Mouse (Mus musculus) midbrain, embryonic 16.5 days (tissue): ENCODE measurements at regions not wholly inside any gene's neighbourhood (a gene's known extent, or its start where the extent isn't known, plus 50 kb on each side); places are given as distances from the start of the nearest gene placed in this dataset.

Experiments used
- ATAC-seq: fragments of 200-750 bp; cut with Nextera tagmentation; 2 replicates; pipeline ENCODE4 v1.8.0; 2017; ENCODE audit warnings: moderate TSS enrichment
- H3K27ac ChIP-seq: fragments of 300-500 bp; sonication (generic); 2 replicates; pipeline ENCODE4 v1.5.1; 2014; ENCODE audit warnings: mild to moderate bottlenecking, low read length, mixed read lengths
- H3K27me3 ChIP-seq: fragments of 300-500 bp; sonication (generic); 2 replicates; pipeline ENCODE4 v1.6.1; 2014; ENCODE audit warnings: low read depth, low read length, mixed read lengths; ENCODE audit not compliant: control insufficient read depth, insufficient read depth
- H3K36me3 ChIP-seq: fragments of 300-500 bp; sonication (generic); 2 replicates; pipeline ENCODE4 v1.6.1; 2014; ENCODE audit warnings: mild to moderate bottlenecking, low read length, moderate library complexity, mixed read lengths; ENCODE audit not compliant: control insufficient read depth, insufficient read depth
- H3K4me1 ChIP-seq: fragments of 300-500 bp; sonication (generic); 2 replicates; pipeline ENCODE4 v1.6.1; 2014; ENCODE audit warnings: mild to moderate bottlenecking, low read length, mixed read lengths; ENCODE audit not compliant: control insufficient read depth, insufficient read depth
- H3K4me2 ChIP-seq: fragments of 300-500 bp; sonication (generic); 2 replicates; pipeline ENCODE4 v1.6.1; 2014; ENCODE audit warnings: mild to moderate bottlenecking, low read length, mixed read lengths
- H3K4me3 ChIP-seq: fragments of 300-500 bp; sonication (generic); 2 replicates; pipeline ENCODE4 v1.5.1; 2014; ENCODE audit warnings: low read depth, mild to moderate bottlenecking, low read length, moderate library complexity, mixed read lengths
- H3K9ac ChIP-seq: fragments of 300-500 bp; sonication (generic); 2 replicates; pipeline ENCODE4 v1.6.1; 2014; ENCODE audit warnings: low read depth, low read length, mixed read lengths
- H3K9me3 ChIP-seq: fragments of 300-500 bp; sonication (generic); replicated peaks from 2 replicates; pipeline ENCODE4 v1.6.1; 2014; ENCODE audit warnings: mild to moderate bottlenecking, low read length, mixed read lengths; ENCODE audit not compliant: control insufficient read depth, poor library complexity, severe bottlenecking
- WGBS: fragments of 180-500 bp; shearing (Covaris S2); extraction: QIAGEN DNeasy Blood & Tissue Kit; methylation state at CpG from one replicate; pipeline ENCODE4 v1.1.7; 2014; 5-methylcytosine and 5-hydroxymethylcytosine counted together

GRCm38 (mm10) chr1:186261326-186261833, 144.3 kb upstream of the Lyplal1 start:
- 25% methylated on average over 4 of the region's 4 CpGs for WGBS
- ATAC-seq: no peak

GRCm38 (mm10) chr1:186257611-186258010, 140.5 kb upstream of the Lyplal1 start:
- 15% methylated on average over 1 of the region's 1 CpGs for WGBS

More at GRCm38 (mm10) chr1:186261326-186261833, 144.3 kb upstream of the Lyplal1 start:
- Histone ChIP-seq H3K27me3 (no peaks in the 10 kb centered on the region), H3K9me3 (peaks cover 3% of the 10 kb centered on the region; the same call in 1 of the 2 replicates), H3K4me2 (no peak overlapping the region), H3K36me3 (no peaks in the 10 kb centered on the region), H3K27ac (no peak overlapping the region), H3K9ac (no peak overlapping the region), H3K4me3 (no peak overlapping the region), H3K4me1 (no peaks in the 10 kb centered on the region)

GRCm38 (mm10) chr1:186255476-186256080, 138.5 kb upstream of the Lyplal1 start:
- no peak overlapping the region for H3K9ac ChIP-seq
- no peaks in the 10 kb centered on the region for H3K27me3 ChIP-seq
- 51% methylated on average over 8 of the region's 8 CpGs for WGBS
- H3K4me3 ChIP-seq: no peak overlapping the region
- H3K36me3 ChIP-seq: no peaks in the 10 kb centered on the region
- no peak overlapping the region for H3K4me2 ChIP-seq
- H3K4me1 ChIP-seq: no peaks in the 10 kb centered on the region
- H3K27ac ChIP-seq: no peak overlapping the region
- H3K9me3 ChIP-seq: no peaks in the 10 kb centered on the region
- ATAC-seq: no peak

More at GRCm38 (mm10) chr1:186257611-186258010, 140.5 kb upstream of the Lyplal1 start:
- no peaks in the 10 kb centered on the region for H3K27me3 ChIP-seq
- no peaks in the 10 kb centered on the region for H3K4me1 ChIP-seq
- no peak overlapping the region for H3K4me2 ChIP-seq
- H3K27ac ChIP-seq: no peak overlapping the region
- H3K36me3 ChIP-seq: no peaks in the 10 kb centered on the region
- no peak overlapping the region for H3K4me3 ChIP-seq
- H3K9ac ChIP-seq: no peak overlapping the region
- ATAC-seq: no peak
- no peaks in the 10 kb centered on the region for H3K9me3 ChIP-seq

- no peaks in the 10 kb centered on the region for H3K9me3 ChIP-seq
- no peak overlapping the region for H3K9ac ChIP-seq
- ATAC-seq: no peak
These were observed 137.4 kb upstream of the Lyplal1 start for GRCm38 (mm10) chr1:186254500-186254899.

GRCm38 (mm10) chr1:186252551-186252950, 135.4 kb upstream of the Lyplal1 start:
- Histone ChIP-seq H3K9me3 (no peaks in the 10 kb centered on the region), H3K36me3 (no peaks in the 10 kb centered on the region), H3K27ac (no peak overlapping the region), H3K4me3 (no peak overlapping the region), H3K4me1 (no peaks in the 10 kb centered on the region), H3K9ac (no peak overlapping the region), H3K4me2 (no peak overlapping the region), H3K27me3 (no peaks in the 10 kb centered on the region)
- no peak for ATAC-seq
- WGBS: 71% methylated on average over 4 of the region's 4 CpGs

More at GRCm38 (mm10) chr1:186254500-186254899, 137.4 kb upstream of the Lyplal1 start:
- no peaks in the 10 kb centered on the region for H3K4me1 ChIP-seq
- no peaks in the 10 kb centered on the region for H3K27me3 ChIP-seq
- WGBS: 84% methylated on average over 3 of the region's 3 CpGs
- H3K36me3 ChIP-seq: no peaks in the 10 kb centered on the region
- no peak overlapping the region for H3K4me2 ChIP-seq
- H3K4me3 ChIP-seq: no peak overlapping the region
- no peak overlapping the region for H3K27ac ChIP-seq

GRCm38 (mm10) chr1:186250316-186250715, 133.2 kb upstream of the Lyplal1 start:
- no peaks in the 10 kb centered on the region for H3K9me3 ChIP-seq
- no peak for ATAC-seq

GRCm38 (mm10) chr1:186249214-186249613, 132.1 kb upstream of the Lyplal1 start:
- H3K4me1 ChIP-seq: no peaks in the 10 kb centered on the region
- H3K4me3 ChIP-seq: no peak overlapping the region
- no peak overlapping the region for H3K27ac ChIP-seq
- H3K9ac ChIP-seq: no peak overlapping the region
- ATAC-seq: no peak
- H3K36me3 ChIP-seq: no peaks in the 10 kb centered on the region
- no peak overlapping the region for H3K4me2 ChIP-seq
- H3K9me3 ChIP-seq: no peaks in the 10 kb centered on the region
- no peaks in the 10 kb centered on the region for H3K27me3 ChIP-seq
- 86% methylated on average over 4 of the region's 4 CpGs for WGBS

More at GRCm38 (mm10) chr1:186250316-186250715, 133.2 kb upstream of the Lyplal1 start:
- H3K4me3 ChIP-seq: no peak overlapping the region
- no peaks in the 10 kb centered on the region for H3K27me3 ChIP-seq
- no peaks in the 10 kb centered on the region for H3K4me1 ChIP-seq
- H3K4me2 ChIP-seq: no peak overlapping the region
- no peak overlapping the region for H3K27ac ChIP-seq
- WGBS: 23% methylated on average over 4 of the region's 4 CpGs
- H3K9ac ChIP-seq: no peak overlapping the region
- H3K36me3 ChIP-seq: no peaks in the 10 kb centered on the region

GRCm38 (mm10) chr1:186245723-186246440, 128.8 kb upstream of the Lyplal1 start:
- ATAC-seq: no peak
- H3K4me1 ChIP-seq: no peaks in the 10 kb centered on the region
- H3K9ac ChIP-seq: no peak overlapping the region
- 77% methylated on average over 7 of the region's 7 CpGs for WGBS
- no peaks in the 10 kb centered on the region for H3K36me3 ChIP-seq
- H3K27me3 ChIP-seq: no peaks in the 10 kb centered on the region
- H3K9me3 ChIP-seq: no peaks in the 10 kb centered on the region
- no peak overlapping the region for H3K4me2 ChIP-seq
- H3K27ac ChIP-seq: no peak overlapping the region
- no peak overlapping the region for H3K4me3 ChIP-seq

GRCm38 (mm10) chr1:186241112-186241511, 124.0 kb upstream of the Lyplal1 start:
- Histone ChIP-seq H3K36me3 (no peaks in the 10 kb centered on the region), H3K4me3 (no peak overlapping the region), H3K4me2 (no peak overlapping the region), H3K9ac (no peak overlapping the region), H3K9me3 (no peaks in the 10 kb centered on the region), H3K4me1 (no peaks in the 10 kb centered on the region), H3K27ac (no peak overlapping the region), H3K27me3 (no peaks in the 10 kb centered on the region)
- ATAC-seq: no peak
- WGBS: 98% methylated on average over 2 of the region's 2 CpGs
